Mouse (Mus musculus) MEL-GATA-1-ER (cell line): ENCODE measurements around the gene Col9a2.
"Not testable (repeated sequence)": the region's sequence is repeated elsewhere in the genome, so short reads cannot be mapped to it uniquely, and the experiment has no call there.

Source experiments
- DNase-seq: peaks from one replicate; pipeline ENCODE4 v3.0.0-alpha.2; 2012; ENCODE audit warnings: low read depth; ENCODE audit errors: extremely low read depth

Col9a2 gene

DNA sequence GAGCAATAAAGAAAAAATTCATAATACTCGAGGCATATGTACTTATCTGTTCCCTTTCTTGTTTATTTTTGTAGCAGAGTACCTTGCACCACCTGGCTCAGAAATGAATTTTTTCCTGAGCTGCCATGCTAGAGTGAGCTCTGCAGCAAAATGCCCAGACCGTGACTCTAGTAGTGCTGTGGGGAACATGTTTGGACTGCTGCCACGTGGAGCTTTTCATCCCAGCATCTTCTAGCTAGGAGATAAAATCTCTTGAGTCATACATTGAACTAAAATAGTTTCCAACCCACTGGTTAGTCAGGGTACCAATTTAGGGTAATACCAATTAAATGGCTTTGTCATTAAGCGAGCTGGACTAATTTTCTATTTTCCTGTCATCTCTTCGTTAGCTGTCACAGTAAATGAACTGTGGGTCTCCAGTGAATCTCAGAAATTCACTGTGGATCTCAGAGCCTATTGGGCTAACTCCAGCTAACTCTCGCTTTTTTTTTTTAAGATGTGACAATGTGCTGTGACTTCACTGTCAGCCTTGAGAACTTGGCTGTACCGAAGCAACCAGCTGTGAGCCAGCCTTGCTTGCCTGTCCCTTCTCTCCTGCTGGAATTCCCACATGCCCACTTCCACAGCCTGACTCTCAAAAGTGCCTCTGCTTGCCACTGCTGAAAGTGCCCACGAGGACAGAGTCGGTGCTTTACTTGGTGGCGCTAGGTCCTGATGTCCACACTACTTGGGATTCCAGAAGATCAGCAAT is 19.0 kb upstream of the Col9a2 start:
- no peak for DNase-seq

DNA sequence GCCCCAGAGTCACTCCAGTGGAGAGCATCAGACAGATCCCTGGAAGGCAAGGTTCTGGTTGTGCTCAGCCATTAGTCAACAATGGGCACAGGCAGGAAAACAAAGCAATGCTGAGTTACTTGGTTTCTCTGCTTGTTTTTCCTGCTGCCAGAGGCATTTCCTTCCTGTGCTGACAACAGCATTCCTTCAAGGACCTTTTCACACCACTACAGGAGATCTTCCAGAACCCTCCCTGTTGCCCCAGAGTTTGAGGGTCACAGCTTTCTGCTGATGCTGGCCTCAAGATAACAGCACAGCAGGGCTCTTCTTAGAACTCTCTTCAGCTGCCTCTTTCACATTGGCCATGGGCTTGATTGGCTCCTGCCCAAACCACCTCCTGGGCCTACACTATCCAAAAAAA is 17.3 kb upstream of the Col9a2 start:
- no peak for DNase-seq

DNA sequence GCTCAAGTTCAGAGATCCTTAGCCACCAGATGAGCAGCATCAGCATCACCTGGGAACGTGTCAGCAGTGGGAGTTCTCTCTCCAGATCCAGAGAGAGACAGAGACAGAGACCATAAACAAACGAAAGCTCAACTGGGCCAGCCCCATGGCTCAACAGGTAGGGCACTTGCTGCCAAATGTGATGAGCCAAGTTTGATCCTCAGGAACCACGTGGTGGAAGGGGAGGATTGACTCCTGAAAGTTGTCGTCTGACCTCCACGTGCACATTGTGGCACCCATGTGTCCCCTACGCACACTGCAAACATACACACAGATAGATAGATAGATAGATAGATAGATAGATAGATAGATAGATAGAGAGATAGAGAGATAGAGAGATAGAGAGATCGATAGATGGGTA is 15.7 kb upstream of the Col9a2 start:
- no peak for DNase-seq

DNA sequence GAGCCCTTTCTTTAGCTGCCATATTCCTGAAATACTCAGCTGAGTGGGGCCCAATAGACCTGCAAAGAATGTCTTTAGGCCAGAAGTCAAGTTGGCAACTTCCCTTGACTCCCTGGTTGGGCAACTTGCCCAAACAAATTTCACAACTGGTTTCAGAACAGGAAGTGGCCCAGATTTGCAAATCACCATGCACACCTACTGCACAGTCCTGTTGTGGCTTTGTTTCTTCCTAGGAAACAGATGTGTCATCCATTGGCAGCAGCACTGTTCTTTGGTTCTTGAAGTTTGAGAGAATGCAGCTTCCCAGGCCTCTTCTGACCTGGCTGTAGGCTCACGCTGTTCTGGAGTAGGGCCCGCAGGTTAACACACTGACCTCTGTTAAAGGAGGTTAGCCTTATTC is 15.2 kb upstream of the Col9a2 start:
- no peak for DNase-seq

DNA sequence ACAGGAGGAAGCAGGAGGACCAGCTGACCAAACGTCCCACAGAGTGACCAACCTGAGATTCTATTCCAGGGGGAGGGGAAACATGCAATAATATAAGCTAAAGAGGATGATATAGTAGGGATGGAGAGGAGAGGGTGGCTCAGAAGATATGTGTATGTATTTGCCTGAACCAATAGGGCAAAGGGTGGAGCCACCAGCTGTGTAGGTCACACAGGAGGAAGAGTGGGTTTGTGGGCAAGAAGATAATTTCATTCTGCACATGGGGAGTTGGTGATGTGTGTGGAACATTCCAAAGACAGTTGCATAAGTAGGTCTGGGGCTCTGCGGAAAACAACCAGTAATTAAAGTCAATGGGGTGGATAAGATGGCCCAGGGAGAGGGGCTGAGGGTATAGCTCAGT is 13.5 kb upstream of the Col9a2 start:
- DNase-seq: no peak

DNA sequence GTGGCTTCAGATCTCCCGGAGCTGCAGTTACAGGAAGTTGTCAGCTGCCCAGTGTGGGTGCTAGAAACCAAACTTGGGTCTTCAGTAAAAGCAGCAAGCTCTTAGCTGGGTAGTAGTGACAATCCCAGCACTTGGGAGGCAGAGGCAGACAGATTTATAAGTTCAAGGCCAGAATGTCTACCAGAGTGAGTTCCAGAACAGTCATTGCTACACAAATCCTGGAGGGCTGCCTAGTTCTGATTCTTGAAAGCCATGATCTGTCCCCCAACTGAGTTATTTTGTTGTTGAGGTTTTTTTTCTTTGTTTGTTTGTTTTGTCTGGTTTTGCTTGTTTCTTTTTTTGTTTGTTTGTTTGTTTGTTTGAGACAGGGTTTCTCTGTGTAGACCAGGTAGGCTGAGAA is 11.0 kb upstream of the Col9a2 start:
- no peak for DNase-seq

DNA sequence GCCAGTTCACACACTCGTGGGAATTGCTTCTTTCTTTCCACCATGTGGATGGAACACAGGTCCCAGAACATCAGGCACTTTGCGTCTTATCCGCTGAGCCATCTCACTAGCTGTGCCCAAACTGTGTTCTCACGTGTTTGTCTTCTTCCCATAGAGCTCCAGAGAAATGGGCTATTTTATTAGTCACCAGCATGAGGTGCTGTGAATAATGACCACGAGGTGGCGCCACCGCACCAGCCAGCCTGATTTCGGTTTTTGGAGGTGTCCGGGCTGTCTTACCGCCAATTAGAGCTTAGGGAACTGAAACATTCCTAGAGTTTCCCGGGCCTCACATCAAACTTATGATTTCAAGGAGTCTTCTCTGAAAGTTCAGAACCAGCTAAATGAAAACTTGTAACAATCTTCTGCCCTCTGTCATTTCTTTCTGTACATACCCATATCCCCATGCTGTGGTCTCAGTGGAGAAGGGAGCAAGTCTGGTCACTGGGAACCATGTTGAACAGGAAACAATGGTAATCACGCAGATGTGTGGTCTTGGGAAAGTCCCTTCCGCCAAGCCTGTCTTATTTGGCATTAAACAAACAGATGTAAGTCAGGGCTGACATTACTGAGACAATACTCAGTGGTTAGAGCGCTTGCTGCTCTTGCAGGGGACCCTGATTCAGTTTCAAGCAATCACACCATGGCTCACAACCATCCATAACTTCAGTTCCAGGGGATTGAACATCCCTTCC is 10.4 kb upstream of the Col9a2 start:
- peak; percentile 58 for DNase-seq

DNA sequence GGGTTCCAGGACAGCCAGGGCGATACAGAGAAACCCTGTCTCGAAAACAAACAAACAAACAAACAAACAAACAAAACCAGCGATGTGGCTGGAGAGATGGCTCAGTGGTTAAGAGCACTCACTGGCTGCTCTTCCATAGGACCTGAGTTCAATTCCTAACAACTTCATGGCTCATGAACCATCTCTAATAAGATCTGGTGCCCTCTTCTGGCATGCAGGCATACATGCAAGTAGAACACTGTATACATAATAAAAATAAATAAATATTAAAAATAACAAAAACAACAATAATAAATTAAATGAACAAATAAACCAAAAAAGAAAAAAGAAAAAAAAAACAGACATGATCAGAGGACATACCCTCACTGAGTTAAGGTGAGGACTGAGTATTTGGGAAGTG is 9.6 kb upstream of the Col9a2 start:
- DNase-seq: no peak

DNA sequence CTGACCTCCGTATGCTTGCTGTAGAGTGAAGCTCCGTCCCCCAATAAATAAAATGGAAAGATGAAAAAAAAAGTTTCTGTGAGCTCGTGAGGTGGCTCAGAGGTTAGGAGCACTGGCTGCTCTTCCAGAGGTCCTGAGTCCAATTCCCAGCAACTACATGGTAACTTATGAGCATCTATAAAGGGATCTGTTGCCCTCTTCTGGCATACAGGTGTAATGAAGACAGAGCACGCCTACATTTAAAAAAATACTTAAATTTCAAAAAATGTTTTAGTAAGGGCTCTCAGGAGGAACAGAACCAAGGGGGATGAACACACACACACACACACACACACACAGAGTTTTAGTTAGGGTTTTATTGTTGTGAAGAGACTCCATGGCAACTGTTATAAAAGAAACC is 7.7 kb upstream of the Col9a2 start:
- no peak for DNase-seq

DNA sequence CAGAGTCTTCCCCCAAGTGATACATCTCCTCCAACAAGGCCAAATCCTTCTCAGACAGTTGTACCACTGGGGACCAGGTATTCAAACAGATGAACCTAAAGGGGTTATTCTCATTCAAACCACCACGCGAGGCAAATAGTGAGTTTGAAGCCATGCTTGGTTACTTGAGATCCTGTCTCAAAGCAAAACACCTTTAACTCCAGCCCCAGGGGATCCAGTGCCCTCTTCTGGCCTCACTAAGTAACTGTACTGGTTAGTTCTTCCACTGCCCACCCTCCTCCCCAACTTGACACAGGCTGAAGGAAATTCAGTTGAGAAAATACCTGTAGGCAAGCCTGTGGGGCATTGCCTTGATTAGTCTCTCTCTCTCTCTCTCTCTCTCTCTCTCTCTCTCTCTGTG is 6.2 kb upstream of the Col9a2 start:
- no peak for DNase-seq

DNA sequence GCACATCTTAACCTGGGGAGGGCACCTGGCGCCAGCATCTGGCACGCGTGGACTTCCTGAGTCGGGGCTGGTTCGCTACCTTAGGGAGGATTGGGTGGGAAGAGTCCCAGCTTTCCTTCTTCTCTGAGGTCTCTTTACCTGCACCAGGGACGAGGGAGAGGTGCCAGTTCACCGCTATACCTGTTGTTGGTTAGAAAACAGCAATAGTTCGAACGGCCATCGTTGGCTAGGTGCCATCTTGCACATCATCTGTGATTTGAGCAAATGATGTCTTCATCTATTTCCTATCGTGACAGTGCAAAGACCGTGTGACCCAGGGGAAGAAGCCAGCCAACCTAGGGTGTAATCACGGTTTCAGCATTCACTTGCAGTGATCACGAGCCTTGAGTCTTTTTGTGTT is 1.1 kb downstream of the Col9a2 start:
- DNase-seq: no peak

DNA sequence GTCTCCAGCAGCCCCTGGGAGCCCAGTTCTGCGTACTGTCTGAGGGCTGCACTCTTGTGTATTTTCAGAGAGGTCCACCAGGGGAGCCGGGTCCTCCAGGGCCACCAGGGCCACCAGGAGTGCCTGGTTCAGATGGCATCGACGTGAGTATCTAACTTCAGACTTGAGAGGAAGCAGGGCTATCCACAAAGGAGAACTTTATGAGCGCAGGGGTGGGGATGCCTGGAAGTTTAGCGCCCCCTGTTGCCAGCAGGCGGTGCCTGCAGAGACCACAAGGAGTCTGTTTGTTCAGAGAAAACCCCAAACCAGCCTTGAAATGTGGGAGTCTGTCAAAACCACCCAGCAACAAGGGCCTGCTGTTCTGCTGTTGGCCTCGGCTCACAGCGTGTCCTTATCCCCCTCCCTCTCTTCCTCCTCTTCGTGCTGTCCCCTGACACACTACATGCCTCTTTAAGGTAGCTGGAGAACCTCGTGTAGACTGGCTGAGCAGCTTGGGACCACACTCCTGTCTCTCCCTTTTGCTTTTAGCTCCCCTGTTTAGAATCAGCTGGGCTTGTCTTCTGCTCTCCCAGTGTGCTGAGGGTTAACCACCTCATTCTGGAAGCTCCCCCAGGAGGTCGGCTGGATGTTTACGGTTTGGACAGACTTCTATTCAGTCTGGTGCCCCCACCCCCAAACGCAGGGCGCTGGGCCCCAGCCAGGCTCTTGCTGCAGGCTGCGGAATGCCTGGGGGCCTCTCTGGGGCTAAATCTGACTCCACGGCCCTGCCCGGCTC is 1.9 kb downstream of the Col9a2 start:
- DNase-seq: peak; percentile 65

DNA sequence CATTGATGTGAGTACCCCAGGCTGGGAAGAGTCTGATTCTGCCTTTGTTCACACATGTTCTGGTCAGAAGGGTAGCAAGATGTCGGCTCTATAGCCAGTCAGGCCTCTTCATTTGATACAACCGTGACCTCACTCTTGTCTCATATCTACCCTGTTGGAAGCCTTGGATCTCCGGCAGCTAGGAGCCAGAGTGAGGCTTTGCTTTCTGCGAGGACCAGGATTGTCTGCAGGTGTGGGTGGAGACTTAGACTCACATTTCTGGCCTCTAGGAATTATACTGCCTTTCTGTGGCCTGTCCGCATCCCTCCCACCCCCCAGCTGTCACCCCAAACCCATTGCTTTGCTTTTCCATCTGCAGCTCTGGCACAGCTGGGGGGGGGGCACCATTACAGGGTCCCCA is 3.3 kb downstream of the Col9a2 start:
- no peak for DNase-seq

DNA sequence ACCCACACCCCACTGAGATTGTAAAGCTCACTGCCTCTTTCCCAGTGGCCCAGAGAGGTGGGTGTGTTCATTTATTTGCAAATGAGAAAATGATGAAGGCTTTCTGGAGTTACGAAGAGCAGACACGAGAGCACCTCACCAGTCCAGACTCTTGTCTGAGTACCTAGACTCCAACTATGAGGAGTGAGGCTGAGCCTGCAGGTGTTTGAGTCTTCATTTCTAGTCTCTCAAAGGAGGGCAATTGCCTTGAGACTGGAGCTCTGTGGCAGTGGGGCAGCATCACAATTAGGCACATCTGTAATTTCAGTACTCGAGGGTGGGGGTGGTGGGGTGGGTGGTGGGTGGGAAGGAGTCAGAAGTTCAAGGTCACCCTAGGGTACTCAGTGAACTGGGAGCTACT is 3.8 kb downstream of the Col9a2 start:
- DNase-seq: no peak

DNA sequence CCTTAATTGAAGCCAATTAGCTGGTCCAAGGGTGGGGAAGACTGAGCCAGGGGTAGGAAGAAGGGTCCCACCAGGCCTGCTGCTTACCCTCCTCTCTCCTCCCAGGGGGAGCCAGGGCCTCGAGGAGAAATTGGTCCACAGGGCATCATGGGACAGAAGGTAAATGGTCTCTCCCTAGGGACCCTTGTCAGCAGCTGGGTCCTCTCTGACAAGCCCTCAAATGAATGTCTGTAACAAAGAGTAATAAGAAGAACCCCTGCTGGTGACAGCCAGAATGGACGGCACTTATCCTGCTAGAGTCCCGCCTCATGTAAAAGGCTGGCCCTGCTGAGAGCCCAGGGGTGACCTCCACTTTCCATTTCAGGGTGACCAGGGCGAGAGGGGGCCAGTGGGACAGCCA is 12.7 kb downstream of the Col9a2 start:
- no peak for DNase-seq

DNA sequence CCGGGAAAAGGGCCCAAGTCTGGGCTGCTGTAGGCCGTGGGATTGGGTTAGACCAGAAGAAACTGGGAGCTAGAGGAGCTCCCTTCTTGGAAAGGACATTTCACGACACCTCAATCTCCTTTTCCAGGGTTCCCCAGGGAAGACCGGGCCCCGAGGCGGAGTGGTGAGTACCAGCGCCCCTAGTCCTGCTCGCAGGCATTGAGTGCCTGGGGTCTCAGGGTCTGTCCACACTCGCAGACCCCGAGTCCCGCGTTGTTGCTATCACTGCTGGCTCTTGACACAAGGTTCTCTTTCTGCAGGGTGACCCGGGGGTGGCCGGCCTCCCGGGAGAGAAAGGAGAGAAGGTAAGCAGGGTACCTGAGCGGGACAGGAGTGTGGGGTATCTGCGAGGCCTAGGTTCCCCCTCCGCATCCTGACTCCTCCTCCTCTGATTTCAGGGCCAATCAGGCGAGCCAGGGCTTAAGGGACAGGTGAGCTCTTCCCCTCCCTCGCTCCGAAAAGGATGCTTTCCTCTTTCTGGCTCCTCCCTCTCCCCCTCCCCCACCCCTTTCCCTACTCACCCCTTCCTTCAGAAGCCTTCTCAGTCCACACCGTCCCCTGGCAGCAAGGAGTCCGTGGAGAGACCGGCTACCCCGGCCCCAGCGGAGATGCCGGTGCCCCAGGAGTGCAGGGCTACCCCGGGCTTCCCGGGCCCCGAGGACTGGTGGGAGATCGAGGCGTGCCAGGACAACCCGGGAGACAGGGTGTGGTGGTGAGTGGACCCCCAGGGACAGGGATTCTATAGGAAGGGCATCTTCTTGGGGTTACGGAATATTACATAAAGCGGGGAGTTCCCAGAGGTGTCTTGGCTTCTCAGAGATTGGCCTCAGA is 13.5 kb downstream of the Col9a2 start:
- DNase-seq: no peak

DNA sequence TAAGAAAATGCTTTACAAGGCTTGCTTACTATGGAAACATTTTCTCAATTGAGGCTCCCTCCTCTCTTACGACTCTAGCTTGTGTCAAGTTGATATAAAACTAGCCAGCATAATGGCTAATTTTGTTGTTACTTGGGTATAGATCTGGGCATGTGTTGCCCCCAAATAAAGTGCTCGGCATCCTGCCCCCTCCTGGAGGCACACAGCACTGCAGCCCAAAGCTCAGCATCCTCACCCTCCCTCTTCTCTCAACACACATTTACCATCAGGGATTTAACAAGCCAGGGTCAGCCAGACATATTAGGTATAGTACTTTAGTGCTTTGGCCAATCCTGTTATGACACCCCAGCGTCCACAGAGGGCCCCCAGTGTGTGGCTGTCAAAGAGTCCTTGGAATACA is 17.2 kb downstream of the Col9a2 start:
- DNase-seq: no peak

DNA sequence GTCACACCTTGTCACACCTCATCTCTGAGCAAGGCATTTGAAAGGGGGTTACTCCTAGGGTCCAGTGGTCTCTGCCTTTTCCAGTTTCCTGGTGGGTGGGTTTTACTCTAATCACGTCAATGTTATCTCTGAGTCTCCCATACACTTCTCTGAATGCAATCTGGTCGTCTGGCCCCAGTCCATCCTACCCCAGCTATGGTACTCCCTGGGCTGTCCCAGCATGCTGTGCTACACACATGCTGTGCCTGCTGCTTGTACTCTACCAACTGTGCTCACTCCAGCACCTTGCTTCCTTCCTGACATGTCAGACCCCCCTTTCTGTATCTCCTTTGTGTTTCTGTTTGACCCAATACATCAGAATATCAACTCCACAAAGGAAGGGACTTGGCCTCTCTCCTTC is 17.8 kb downstream of the Col9a2 start:
- DNase-seq: no peak

DNA sequence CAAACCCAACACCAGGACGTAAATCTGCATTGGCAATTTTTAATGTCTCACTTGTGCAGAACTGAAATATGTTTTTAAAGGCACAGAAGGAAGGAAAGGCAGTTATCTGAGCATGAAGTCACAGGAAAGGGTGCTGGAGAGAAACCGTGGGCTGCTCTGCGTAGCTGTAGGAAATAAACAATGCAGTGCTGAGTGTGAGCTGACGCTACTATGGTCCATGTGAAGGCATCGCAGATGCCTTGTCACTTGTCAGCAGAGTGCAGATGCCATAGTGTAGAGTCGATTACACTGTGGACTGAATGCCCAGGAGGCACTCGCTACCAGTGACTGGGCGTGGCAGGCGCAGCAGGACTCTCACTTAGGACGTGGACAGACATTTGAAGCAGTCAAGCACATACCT is 20.0 kb downstream of the Col9a2 start:
- DNase-seq: not testable (repeated sequence)

DNA sequence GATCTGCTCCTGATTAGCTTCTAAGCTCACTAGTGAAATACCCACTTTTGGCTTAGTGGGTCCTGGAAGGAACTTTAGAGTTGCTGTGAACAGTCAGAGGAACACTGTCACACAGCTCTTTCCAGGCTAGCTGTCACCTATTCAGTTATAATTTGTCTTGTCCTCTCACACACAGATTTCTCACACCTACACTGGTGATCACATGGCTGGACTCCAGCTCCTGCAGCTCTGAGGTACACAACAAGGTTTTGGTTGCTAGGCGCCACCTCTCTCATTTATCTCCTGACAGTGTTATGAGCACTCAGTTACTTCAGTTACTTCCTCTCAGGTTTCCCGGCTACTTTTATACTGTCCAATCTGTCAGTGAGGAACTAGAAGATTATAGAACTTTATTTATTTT is 26.2 kb downstream of the Col9a2 start:
- DNase-seq: no peak

DNA sequence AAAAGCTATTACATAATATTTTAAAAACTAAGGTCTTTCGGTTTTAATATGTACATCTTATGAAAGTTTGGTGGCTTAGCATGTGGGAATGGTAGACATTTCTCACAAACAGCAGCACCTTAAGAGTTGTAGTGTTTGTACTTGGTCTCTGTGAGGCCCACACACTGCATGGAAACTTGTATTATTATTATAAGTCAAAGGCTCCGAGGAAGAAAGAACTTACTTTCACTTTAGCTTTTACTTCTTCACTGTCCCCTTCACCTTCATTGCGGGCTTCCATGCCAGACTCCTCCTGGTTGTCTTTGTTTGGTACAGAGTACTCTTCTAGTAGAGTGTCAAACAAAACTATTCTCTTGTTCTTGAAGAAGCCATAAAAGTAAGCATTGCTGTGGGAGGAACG is 35.1 kb downstream of the Col9a2 start:
- DNase-seq: no peak
